Mouse (Mus musculus): ENCODE measurements around the gene Cycs.
A peak's percentile ranks its signal among the peaks of the same experiment; 100 is the strongest.

Cycs gene

GRCm38 (mm10) chr6:50545412-50546043, 20.8 kb downstream of the Cycs start:
- no peak for DNase-seq (ENCODE audit: low spot score)

GRCm38 (mm10) chr6:50542535-50542934, 23.8 kb downstream of the Cycs start:
- DNase-seq (ENCODE audit: low spot score): no peak

GRCm38 (mm10) chr6:50539641-50540040, 26.7 kb downstream of the Cycs start:
- DNase-seq (ENCODE audit: low spot score): no peak

GRCm38 (mm10) chr6:50536461-50536892, 29.9 kb downstream of the Cycs start:
- DNase-seq (ENCODE audit: low spot score): peak; percentile 93

GRCm38 (mm10) chr6:50535346-50535745, 31.0 kb downstream of the Cycs start:
- no peak for DNase-seq (ENCODE audit: low spot score)

GRCm38 (mm10) chr6:50531920-50532319, 34.4 kb downstream of the Cycs start:
- DNase-seq (ENCODE audit: low spot score): no peak

- DNase-seq (ENCODE audit: low spot score): no peak
Measured at GRCm38 (mm10) chr6:50531003-50531402, 35.3 kb downstream of the Cycs start.

- no peak for DNase-seq (ENCODE audit: low spot score)
Measured at GRCm38 (mm10) chr6:50529194-50529593, 37.1 kb downstream of the Cycs start.

- DNase-seq (ENCODE audit: low spot score): no peak
Measured at GRCm38 (mm10) chr6:50527416-50527815, 38.9 kb downstream of the Cycs start.

- peak; percentile 84 for DNase-seq (ENCODE audit: low spot score)
Measured at GRCm38 (mm10) chr6:50526597-50527024, 39.7 kb downstream of the Cycs start.

GRCm38 (mm10) chr6:50525846-50526245, 40.5 kb downstream of the Cycs start:
- no peak for DNase-seq (ENCODE audit: low spot score)

- no peak for DNase-seq (ENCODE audit: low spot score)
Measured at GRCm38 (mm10) chr6:50524261-50524896, 42.0 kb downstream of the Cycs start.

GRCm38 (mm10) chr6:50522772-50523171, 43.6 kb downstream of the Cycs start:
- DNase-seq (ENCODE audit: low spot score): no peak

GRCm38 (mm10) chr6:50521532-50522135, 44.7 kb downstream of the Cycs start:
- DNase-seq (ENCODE audit: low spot score): no peak

GRCm38 (mm10) chr6:50520139-50520538, 46.2 kb downstream of the Cycs start:
- no peak for DNase-seq (ENCODE audit: low spot score)

GRCm38 (mm10) chr6:50518371-50518770, 48.0 kb downstream of the Cycs start:
- DNase-seq (ENCODE audit: low spot score): no peak

Data from testis, postnatal 10 days (tissue).